Mouse (Mus musculus): ENCODE measurements around the gene Hmgn2. TPM values are rescaled to one million over a fixed set of nuclear protein-coding genes. Genes with fewer than 3 reads are reported as not detected.

Hmgn2 gene
- polyA plus RNA-seq, 1 experiment from 2014 or later, result 1,526 TPM

DNA sequence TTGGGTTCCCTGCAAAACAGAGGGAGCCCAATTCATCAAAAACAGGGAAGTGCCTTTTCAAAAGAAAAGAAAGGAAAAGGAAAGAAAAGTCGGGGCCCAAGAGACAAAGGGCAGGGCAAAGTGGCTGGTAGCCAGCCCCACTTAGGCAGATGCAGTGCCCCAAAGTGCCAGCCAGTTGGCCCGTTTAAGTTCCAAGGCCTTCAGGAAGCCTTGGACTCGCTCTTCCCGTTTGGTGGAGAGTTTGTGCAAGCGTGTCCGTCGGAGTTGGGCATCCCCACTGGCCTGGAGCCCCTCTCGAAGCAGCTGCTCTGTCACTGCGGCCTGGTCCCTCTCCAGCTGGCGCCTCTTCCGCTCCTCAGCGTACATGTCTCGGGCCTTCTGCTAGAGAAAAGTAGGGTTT, 2.4 kb upstream of the Hmgn2 start:
- no peaks in the 10 kb centered on the region for H3K27me3 ChIP-seq (replicated peaks)
- 84% methylated on average over 13 of the region's 13 CpGs for WGBS
- ATAC-seq (ENCODE audit: extremely low read depth, insufficient number of reproducible peaks, low FRiP score, low TSS enrichment), result no peak

DNA sequence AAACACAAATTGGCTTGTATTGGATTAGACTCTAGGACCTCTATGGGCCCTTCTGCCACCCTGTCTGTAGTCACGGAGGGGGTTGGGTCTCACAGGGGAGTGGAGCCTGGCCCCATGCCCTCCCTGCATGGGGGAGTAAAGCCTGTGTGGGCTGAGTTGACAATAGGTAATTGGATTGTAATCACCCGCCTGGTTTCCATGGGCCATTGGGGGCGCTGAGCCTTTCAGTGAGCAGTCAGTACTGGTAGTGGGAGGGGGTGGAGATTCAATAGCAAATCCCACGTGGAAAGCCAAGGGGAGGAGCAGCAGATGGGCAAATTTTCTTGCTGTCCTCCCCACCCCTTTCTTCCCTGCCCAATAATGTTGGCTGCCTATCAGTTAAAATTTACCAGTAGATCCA, 1.7 kb upstream of the Hmgn2 start:
- Histone ChIP-seq H3K27me3 (replicated peaks) (no peaks in the 10 kb centered on the region), H3K9me3 (no peaks in the 10 kb centered on the region), H3K27ac (replicated peaks) (no peak overlapping the region), H3K4me3 (no peak overlapping the region), H3K4me2 (no peak overlapping the region), H3K9ac (no peak overlapping the region), H3K4me1 (peaks cover 26% of the 10 kb centered on the region), H3K36me3 (peaks cover 59% of the 10 kb centered on the region)
- WGBS, result 51% methylated on average over 4 of the region's 4 CpGs
- ATAC-seq (ENCODE audit: extremely low read depth, insufficient number of reproducible peaks, low FRiP score, low TSS enrichment), result no peak

More for the DNA sequence above, 2.4 kb upstream of the Hmgn2 start:
- Histone ChIP-seq H3K4me1 (peaks cover 21% of the 10 kb centered on the region), H3K9ac (no peak overlapping the region), H3K4me2 (no peak overlapping the region), H3K36me3 (peaks cover 54% of the 10 kb centered on the region), H3K27ac (replicated peaks) (no peak overlapping the region), H3K4me3 (no peak overlapping the region), H3K9me3 (no peaks in the 10 kb centered on the region)

DNA sequence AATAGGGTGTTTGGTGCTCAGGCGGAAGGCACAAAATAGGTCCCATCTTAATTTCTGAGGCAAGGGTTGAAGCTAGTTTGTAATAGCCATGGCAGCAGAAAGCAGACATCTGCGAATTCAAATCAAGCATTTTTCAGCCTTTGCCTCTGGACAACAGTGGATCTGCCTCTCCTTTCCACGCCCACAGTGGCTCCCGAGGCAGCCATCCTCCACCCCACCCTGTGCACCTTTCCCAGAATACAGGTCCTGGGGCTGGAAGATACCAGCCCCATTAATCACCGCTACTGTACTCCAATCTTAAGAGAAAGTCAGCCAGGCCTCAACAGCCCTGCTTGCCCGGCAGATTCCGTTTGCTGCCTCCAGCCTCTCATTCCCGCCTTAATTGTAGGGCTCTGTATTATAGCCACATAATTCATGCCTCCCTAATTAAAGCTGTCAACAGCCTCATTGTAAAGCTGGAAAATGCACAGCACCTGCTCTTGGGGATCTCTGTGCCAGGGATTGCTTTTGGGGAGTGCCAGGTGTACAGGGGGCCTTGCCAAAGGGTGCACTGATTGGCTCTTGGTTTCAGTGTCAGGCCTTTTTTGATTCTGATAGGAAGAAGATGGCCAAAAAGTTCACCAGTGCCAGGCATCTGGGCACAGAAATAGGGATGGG, 792 bp upstream of the Hmgn2 start:
- peaks cover 57% of the 10 kb centered on the region for H3K36me3 ChIP-seq
- H3K9me3 ChIP-seq, result no peaks in the 10 kb centered on the region
- H3K4me3 ChIP-seq, result no peak overlapping the region
- H3K27me3 ChIP-seq (replicated peaks), result no peaks in the 10 kb centered on the region
- WGBS, result 50% methylated on average over 8 of the region's 8 CpGs
- H3K4me2 ChIP-seq, result peak overlapping the region; percentile 96
- no peak for ATAC-seq (ENCODE audit: extremely low read depth, insufficient number of reproducible peaks, low FRiP score, low TSS enrichment)
- peak overlapping the region; percentile 99; the same call in 1 of the 2 replicates for H3K27ac ChIP-seq (replicated peaks)
- peaks cover 26% of the 10 kb centered on the region for H3K4me1 ChIP-seq
- peak overlapping the region; percentile 98 for H3K9ac ChIP-seq

DNA sequence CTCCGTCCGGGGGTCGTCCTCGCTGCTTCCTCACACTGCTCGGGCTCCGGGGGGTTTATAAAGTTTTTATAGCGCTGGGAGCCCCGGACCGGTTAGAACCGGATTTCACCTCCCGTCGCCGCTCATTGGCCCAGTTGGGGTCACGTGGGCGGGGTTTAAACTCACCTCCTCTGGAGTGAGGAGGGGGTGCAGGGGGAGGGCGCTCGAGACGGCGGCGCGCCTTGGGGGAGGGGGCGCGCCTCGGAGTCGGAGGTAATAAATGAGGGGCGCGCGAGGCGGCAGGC, 642 bp downstream of the Hmgn2 start:
- WGBS, result 1% methylated on average over 28 of the region's 29 CpGs
- Histone ChIP-seq H3K36me3 (peaks cover 61% of the 10 kb centered on the region), H3K4me3 (peak overlapping the region; percentile 75)

DNA sequence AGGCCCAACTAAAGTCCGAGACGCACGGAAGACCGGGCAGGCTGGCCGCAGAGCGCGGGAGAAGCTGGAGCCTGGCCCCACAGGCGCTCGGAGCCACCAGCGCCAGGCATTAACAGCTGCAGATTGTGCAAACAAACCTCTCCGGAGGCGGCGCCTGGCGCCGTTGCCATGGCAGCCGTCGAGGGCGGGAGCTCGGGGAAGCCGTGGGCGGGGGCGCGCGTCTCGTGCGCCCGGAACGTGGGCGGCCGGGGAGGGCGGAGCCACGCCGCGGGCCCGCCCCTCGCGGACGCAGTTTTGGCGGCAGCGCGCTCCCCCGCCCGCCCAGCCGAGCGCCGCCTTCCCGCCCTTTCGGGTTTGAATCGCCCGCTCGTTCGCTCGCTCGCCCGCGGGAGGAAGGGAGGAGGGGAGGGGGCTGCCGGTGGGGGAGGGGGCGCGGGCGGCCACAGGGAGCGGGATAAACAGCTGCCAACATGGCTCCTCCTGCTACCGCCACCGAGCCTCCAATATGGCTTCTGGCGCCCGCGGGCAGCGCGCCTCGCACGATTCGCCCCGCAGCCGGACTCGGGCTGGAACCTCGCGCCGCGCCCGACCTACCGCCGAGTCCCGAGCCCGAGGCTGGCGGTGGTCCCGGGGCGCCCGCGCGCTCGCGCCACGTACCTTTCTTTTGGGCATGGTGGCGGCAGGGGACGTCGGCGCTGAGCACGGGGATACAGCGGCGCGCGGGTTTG, 1.1 kb downstream of the Hmgn2 start:
- peak; percentile 78 for ATAC-seq (ENCODE audit: extremely low read depth, insufficient number of reproducible peaks, low FRiP score, low TSS enrichment)
- Histone ChIP-seq H3K4me3 (peak overlapping the region; percentile 75), H3K4me1 (peaks cover 26% of the 10 kb centered on the region), H3K27me3 (replicated peaks) (no peaks in the 10 kb centered on the region), H3K9me3 (no peaks in the 10 kb centered on the region), H3K9ac (peak overlapping the region; percentile 98), H3K4me2 (peak overlapping the region; percentile 96), H3K27ac (replicated peaks) (peak overlapping the region; percentile 99), H3K36me3 (peaks cover 61% of the 10 kb centered on the region)
- under 1% methylated on average over 88 of the region's 101 CpGs for WGBS

More for the DNA sequence above, 642 bp downstream of the Hmgn2 start:
- no peaks in the 10 kb centered on the region for H3K9me3 ChIP-seq
- peak; percentile 70 for ATAC-seq (ENCODE audit: extremely low read depth, insufficient number of reproducible peaks, low FRiP score, low TSS enrichment)
- H3K4me2 ChIP-seq, result peak overlapping the region; percentile 96
- H3K27me3 ChIP-seq (replicated peaks), result no peaks in the 10 kb centered on the region
- H3K4me1 ChIP-seq, result peaks cover 26% of the 10 kb centered on the region
- H3K27ac ChIP-seq (replicated peaks), result peak overlapping the region; percentile 99
- peak overlapping the region; percentile 98 for H3K9ac ChIP-seq

DNA sequence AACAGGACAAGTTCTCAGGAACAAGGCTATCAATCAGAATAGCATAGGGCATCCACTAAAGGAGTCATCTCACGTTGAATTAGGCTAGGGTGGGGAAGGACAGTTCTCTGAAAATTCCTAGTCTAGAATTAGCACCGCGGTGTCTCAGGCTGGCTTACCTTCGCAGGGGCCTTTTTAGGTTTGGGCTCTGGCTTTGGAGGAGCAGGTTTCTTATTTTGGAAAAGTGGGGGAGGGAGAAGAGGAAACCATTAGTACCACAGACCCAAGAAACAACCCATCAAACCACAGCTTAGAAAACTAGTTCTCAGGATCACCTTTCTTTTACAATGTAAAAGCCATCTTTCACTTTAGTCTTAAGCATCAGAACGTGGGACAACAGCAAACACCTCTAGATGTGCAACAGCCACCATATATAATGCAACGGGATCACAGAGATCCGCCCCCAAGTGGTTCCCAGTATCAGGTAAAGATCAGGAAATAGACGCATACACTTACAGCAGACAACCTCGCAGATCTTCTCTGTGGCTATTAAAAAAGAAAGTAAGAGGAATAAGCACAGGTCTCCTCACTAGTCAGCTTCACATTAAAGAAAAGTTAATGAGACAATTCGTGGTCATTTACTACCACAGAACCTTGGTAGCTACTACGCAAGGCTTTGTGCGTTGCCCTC, 2.0 kb downstream of the Hmgn2 start:
- Histone ChIP-seq H3K4me2 (peak overlapping the region; percentile 96), H3K9ac (peak overlapping the region; percentile 98), H3K36me3 (peaks cover 57% of the 10 kb centered on the region), H3K4me3 (peak overlapping the region; percentile 75), H3K4me1 (peaks cover 26% of the 10 kb centered on the region), H3K27me3 (replicated peaks) (no peaks in the 10 kb centered on the region), H3K27ac (replicated peaks) (peak overlapping the region; percentile 37; the same call in 1 of the 2 replicates), H3K9me3 (no peaks in the 10 kb centered on the region)
- WGBS, result 35% methylated on average over 12 of the region's 12 CpGs
- ATAC-seq (ENCODE audit: extremely low read depth, insufficient number of reproducible peaks, low FRiP score, low TSS enrichment), result no peak

DNA sequence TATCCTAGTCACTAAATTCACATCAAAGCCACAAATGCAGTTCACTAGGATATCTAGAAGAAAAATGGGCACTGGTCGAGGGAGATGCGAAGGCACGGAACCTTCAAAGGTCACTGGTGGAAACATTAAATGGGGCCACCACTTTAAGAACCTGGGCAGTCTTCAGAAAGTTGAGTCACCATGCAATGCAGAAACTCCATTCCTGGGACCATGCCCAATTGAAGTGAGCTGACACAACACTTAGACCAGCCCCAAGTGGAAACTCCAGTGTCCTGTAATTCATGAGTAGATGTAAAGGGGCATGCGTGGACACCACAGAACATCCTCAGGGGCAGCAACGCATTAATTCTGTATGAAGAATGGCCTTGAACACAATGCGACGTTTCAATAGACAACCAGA, 5.9 kb downstream of the Hmgn2 start:
- 87% methylated on average over 7 of the region's 7 CpGs for WGBS
- Histone ChIP-seq H3K4me2 (no peak overlapping the region), H3K9ac (no peak overlapping the region), H3K27ac (replicated peaks) (no peak overlapping the region), H3K4me1 (peaks cover 14% of the 10 kb centered on the region), H3K9me3 (no peaks in the 10 kb centered on the region), H3K36me3 (peaks cover 43% of the 10 kb centered on the region), H3K27me3 (replicated peaks) (no peaks in the 10 kb centered on the region), H3K4me3 (no peak overlapping the region)
- ATAC-seq (ENCODE audit: extremely low read depth, insufficient number of reproducible peaks, low FRiP score, low TSS enrichment), result no peak

DNA sequence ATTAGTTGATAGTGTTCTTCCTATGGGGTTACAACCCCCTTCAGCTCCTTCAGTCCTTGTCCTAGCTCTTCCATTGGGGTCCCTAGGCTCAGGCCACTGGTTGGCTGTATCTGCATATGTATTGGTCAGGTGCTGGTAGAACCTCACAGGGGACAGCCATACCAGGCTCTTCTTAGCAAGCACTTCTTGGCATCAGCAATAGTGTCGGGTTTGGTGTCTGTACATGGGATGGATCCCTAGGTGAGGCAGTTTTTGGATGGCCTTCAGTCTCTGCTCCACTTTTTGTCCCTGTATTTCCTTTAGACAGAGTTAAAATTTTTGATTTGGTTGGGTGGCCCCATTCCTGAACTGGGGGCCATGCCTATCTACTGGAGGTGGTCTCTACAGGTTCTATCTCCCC, 9.6 kb downstream of the Hmgn2 start:
- Histone ChIP-seq H3K4me1 (no peaks in the 10 kb centered on the region), H3K4me3 (no peak overlapping the region), H3K27ac (replicated peaks) (no peak overlapping the region), H3K9me3 (no peaks in the 10 kb centered on the region), H3K4me2 (no peak overlapping the region), H3K27me3 (replicated peaks) (no peaks in the 10 kb centered on the region), H3K9ac (no peak overlapping the region), H3K36me3 (peaks cover 20% of the 10 kb centered on the region)
- WGBS, result 79% methylated on average over 1 of the region's 1 CpGs
- no peak for ATAC-seq (ENCODE audit: extremely low read depth, insufficient number of reproducible peaks, low FRiP score, low TSS enrichment)

DNA sequence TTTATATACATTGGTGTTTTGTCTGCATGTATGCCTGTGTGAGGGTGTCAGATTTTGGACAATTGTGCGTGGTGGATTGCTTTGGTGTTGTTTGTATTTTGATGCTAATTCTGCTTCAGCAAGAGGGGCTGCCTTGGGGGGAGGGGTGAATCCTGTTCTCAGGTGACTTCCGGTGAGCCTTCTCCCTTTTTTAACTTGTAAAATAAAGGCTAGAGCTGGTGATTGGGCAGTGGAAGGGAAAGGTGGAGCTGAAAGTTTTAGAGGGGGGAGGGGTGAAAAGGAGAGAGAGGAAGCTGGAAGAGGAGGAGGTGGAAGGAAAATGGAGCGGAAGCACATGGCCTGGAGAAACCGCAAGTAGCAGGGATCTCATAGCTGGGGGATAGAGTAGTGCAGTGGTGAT, 12.1 kb downstream of the Hmgn2 start:
- no peaks in the 10 kb centered on the region for H3K36me3 ChIP-seq
- no peaks in the 10 kb centered on the region for H3K4me1 ChIP-seq
- WGBS, result 79% methylated on average over 4 of the region's 4 CpGs
- H3K27me3 ChIP-seq (replicated peaks), result no peaks in the 10 kb centered on the region
- H3K4me2 ChIP-seq, result no peak overlapping the region
- H3K9me3 ChIP-seq, result no peaks in the 10 kb centered on the region
- no peak overlapping the region for H3K9ac ChIP-seq
- H3K4me3 ChIP-seq, result no peak overlapping the region
- ATAC-seq (ENCODE audit: extremely low read depth, insufficient number of reproducible peaks, low FRiP score, low TSS enrichment), result no peak
- no peak overlapping the region for H3K27ac ChIP-seq (replicated peaks)

DNA sequence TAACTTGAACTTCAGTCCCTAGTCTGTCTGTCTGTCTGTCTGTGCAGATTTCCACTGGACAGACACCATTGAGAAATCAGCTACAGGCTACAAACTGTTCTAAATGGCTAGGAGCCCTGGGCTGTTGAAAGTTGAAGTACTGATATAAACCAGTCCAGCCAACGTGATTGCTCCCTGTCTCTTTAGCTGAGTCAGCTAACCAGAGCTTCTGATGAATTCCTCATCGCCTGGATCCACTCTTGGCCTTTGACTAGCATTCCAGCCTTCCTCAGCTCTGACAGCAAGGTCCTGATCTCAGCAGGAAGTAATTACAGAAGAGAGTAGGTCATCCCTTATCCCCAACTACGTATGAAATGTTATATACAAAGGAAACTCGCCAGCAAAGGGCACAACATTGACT, 21.7 kb downstream of the Hmgn2 start:
- Histone ChIP-seq H3K4me2 (no peak overlapping the region), H3K4me1 (peaks cover 3% of the 10 kb centered on the region), H3K27ac (replicated peaks) (no peak overlapping the region), H3K36me3 (no peaks in the 10 kb centered on the region), H3K27me3 (replicated peaks) (no peaks in the 10 kb centered on the region), H3K4me3 (no peak overlapping the region), H3K9me3 (0 out of 2 replicates have a peak, but pooled peaks cover 4% of the 10 kb centered on the region), H3K9ac (no peak overlapping the region)
- no peak for ATAC-seq (ENCODE audit: extremely low read depth, insufficient number of reproducible peaks, low FRiP score, low TSS enrichment)
- WGBS, result 29% methylated on average over 4 of the region's 4 CpGs

DNA sequence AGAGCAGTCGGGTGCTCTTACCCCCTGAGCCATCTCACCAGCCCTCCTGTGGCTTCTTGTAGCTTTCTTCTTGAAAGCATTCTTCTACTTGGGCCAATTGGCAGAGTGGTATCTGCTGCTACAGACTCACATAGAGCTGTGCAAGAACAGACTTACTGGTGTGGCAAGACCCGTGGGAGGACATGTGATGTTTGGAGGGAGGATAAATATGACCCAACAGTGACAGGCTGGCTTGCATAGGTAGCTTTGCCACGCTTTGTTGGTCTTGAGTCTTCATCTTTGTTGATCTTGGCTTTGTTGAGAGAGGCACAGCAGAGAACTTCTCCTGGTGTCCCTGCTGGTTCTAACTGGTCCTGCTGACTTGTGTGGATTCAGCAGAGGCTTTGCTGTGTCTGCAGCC, 24.7 kb downstream of the Hmgn2 start:
- Histone ChIP-seq H3K4me3 (no peak overlapping the region), H3K27ac (replicated peaks) (no peak overlapping the region), H3K4me2 (no peak overlapping the region), H3K4me1 (peaks cover 13% of the 10 kb centered on the region), H3K9me3 (0 out of 2 replicates have a peak, but pooled peaks cover 4% of the 10 kb centered on the region), H3K9ac (no peak overlapping the region), H3K36me3 (no peaks in the 10 kb centered on the region), H3K27me3 (replicated peaks) (no peaks in the 10 kb centered on the region)
- 70% methylated on average over 3 of the region's 3 CpGs for WGBS
- no peak for ATAC-seq (ENCODE audit: extremely low read depth, insufficient number of reproducible peaks, low FRiP score, low TSS enrichment)

Data from heart, embryonic 13.5 days (tissue).